Mouse (Mus musculus) C2C12 (cell line): ENCODE results near the gene Zar1l. TPM values are rescaled to one million over a fixed set of nuclear protein-coding genes. Genes with fewer than 3 reads are reported as not detected.

Experiments used
- H3K27me3 ChIP-seq: one replicate; pipeline ENCODE4 v1.6.1; 2011; ENCODE audit not compliant: control insufficient read depth, insufficient read depth, insufficient read length
- H3K36me3 ChIP-seq: one replicate; pipeline ENCODE4 v1.6.1; 2011; ENCODE audit not compliant: control insufficient read depth, insufficient read depth
- H3K4me3 ChIP-seq: one replicate; pipeline ENCODE4 v1.5.1; 2011; ENCODE audit warnings: mild to moderate bottlenecking, control low read depth; ENCODE audit not compliant: poor library complexity, insufficient read depth, severe bottlenecking
- H3K79me2 ChIP-seq: one replicate; pipeline ENCODE4 v1.6.1; 2011; ENCODE audit not compliant: control insufficient read depth, insufficient read depth
- H3K79me3 ChIP-seq: one replicate; pipeline ENCODE4 v1.6.1; 2011; ENCODE audit warnings: low read depth, control low read depth
- H3ac ChIP-seq: one replicate; pipeline ENCODE3; 2011; ENCODE audit warnings: low read depth; ENCODE audit not compliant: control insufficient read depth, insufficient read length
- CEBPB ChIP-seq: IDR thresholded peaks from one replicate; pipeline ENCODE4 v1.6.1; 2011; ENCODE audit warnings: low read depth, mild to moderate bottlenecking, control low read depth, moderate library complexity
- CTCF ChIP-seq: IDR thresholded peaks from one replicate; pipeline ENCODE4 v1.5.1; 2011; ENCODE audit not compliant: control insufficient read depth, insufficient read depth, insufficient read length
- FOSL1 ChIP-seq: IDR thresholded peaks from one replicate; pipeline ENCODE4 v1.8.0; 2011; ENCODE audit warnings: mild to moderate bottlenecking, low read length; ENCODE audit not compliant: poor library complexity, insufficient read depth, severe bottlenecking
- MAX ChIP-seq: IDR thresholded peaks from one replicate; pipeline ENCODE4 v1.6.1; 2011; ENCODE audit warnings: mild to moderate bottlenecking, control low read depth
- MYOD1 ChIP-seq: IDR thresholded peaks from one replicate; pipeline ENCODE4 v1.6.1; 2011; ENCODE audit warnings: low read depth; ENCODE audit not compliant: control insufficient read depth, insufficient read length
- MYOG ChIP-seq: IDR thresholded peaks from one replicate; pipeline ENCODE4 v1.6.1; 2011; ENCODE audit not compliant: control insufficient read depth, insufficient read length; ENCODE audit errors: extremely low read depth
- USF1 ChIP-seq: IDR thresholded peaks from one replicate; pipeline ENCODE4 v1.6.1; 2011; ENCODE audit warnings: low read depth, mild to moderate bottlenecking, control low read depth, moderate library complexity
- polyA plus RNA-seq: library from polyadenylated mRNA; unstranded; fragments of >200 nt; fragmentation: generic; extraction: Trizol; gene quantifications from one replicate; pipeline ENCODE4 v1.2.1, GENCODE M21; 2012; ENCODE audit warnings: missing spikeins

The Zar1l gene
- polyA plus RNA-seq, 1 experiment = not detected

GRCm38 (mm10) chr5:150522867-150523234 is 4.9 kb upstream of the Zar1l start:
- peak overlapping the region; percentile 93 for H3ac ChIP-seq
- no peaks in the 10 kb centered on the region for H3K36me3 ChIP-seq
- TF ChIP-seq USF1 = no peak
- TF ChIP-seq CEBPB = no peak
- TF ChIP-seq FOSL1 = no peak
- no peak for TF ChIP-seq CTCF
- no peak for TF ChIP-seq MYOD1
- no peak for TF ChIP-seq MYOG
- no peak for TF ChIP-seq MAX
- H3K27me3 ChIP-seq = peaks cover 1% of the 10 kb centered on the region
- H3K4me3 ChIP-seq = peak overlapping the region; percentile 60
- H3K79me3 ChIP-seq = no peaks in the 10 kb centered on the region
- H3K79me2 ChIP-seq = no peaks in the 10 kb centered on the region

GRCm38 (mm10) chr5:150521937-150522866 is 4.2 kb upstream of the Zar1l start, which contains the start of gene Brca2:
Gene Brca2 (plus strand): TSS chr5:150522630.
- Histone ChIP-seq H3K4me3 (peak within 1 kb of the TSS; percentile 60), H3K79me2 (no peaks in the 10 kb centered on the region), H3K27me3 (peaks cover 8% of the 10 kb centered on the region), H3K36me3 (no peaks in the 10 kb centered on the region), H3ac (peak within 1 kb of the TSS; percentile 93), H3K79me3 (no peaks in the 10 kb centered on the region)
- TF ChIP-seq MYOG = no peak
- no peak for TF ChIP-seq CTCF
- TF ChIP-seq MAX = peak; percentile 98

- H3K79me2 ChIP-seq = no peaks in the 10 kb centered on the region
- H3K79me3 ChIP-seq = no peaks in the 10 kb centered on the region
- TF ChIP-seq USF1 (no peak), FOSL1 (no peak), MYOD1 (no peak), MAX (no peak), CEBPB (no peak), CTCF (no peak), MYOG (no peak)
- H3K4me3 ChIP-seq = no peak overlapping the region
- H3ac ChIP-seq = no peak overlapping the region
- H3K36me3 ChIP-seq = no peaks in the 10 kb centered on the region
- peaks cover 14% of the 10 kb centered on the region for H3K27me3 ChIP-seq
Measured at GRCm38 (mm10) chr5:150519551-150519950, 1.6 kb upstream of the Zar1l start.

GRCm38 (mm10) chr5:150514027-150514426 is 3.9 kb downstream of the Zar1l start:
- H3K27me3 ChIP-seq = peaks cover 14% of the 10 kb centered on the region
- no peaks in the 10 kb centered on the region for H3K79me3 ChIP-seq
- TF ChIP-seq MAX = no peak
- TF ChIP-seq FOSL1 = no peak
- no peak for TF ChIP-seq CEBPB
- TF ChIP-seq MYOD1 = no peak
- no peak for TF ChIP-seq CTCF
- no peak for TF ChIP-seq MYOG
- no peak for TF ChIP-seq USF1
- H3K36me3 ChIP-seq = no peaks in the 10 kb centered on the region
- H3K4me3 ChIP-seq = no peak overlapping the region
- H3ac ChIP-seq = no peak overlapping the region
- no peaks in the 10 kb centered on the region for H3K79me2 ChIP-seq

GRCm38 (mm10) chr5:150513264-150513663 is 4.7 kb downstream of the Zar1l start:
- Histone ChIP-seq H3K79me3 (no peaks in the 10 kb centered on the region), H3K36me3 (no peaks in the 10 kb centered on the region), H3K79me2 (no peaks in the 10 kb centered on the region), H3K27me3 (peaks cover 14% of the 10 kb centered on the region), H3ac (no peak overlapping the region), H3K4me3 (no peak overlapping the region)
- TF ChIP-seq USF1 (no peak), FOSL1 (no peak), CTCF (no peak)

GRCm38 (mm10) chr5:150510451-150511225 is 7.3 kb downstream of the Zar1l start:
- Histone ChIP-seq H3ac (no peak overlapping the region), H3K79me2 (no peaks in the 10 kb centered on the region), H3K27me3 (no peaks in the 10 kb centered on the region), H3K36me3 (no peaks in the 10 kb centered on the region), H3K4me3 (no peak overlapping the region), H3K79me3 (no peaks in the 10 kb centered on the region)
- TF ChIP-seq MAX = no peak
- no peak for TF ChIP-seq CEBPB
- no peak for TF ChIP-seq USF1
- no peak for TF ChIP-seq FOSL1
- TF ChIP-seq MYOG = no peak
- no peak for TF ChIP-seq CTCF
- no peak for TF ChIP-seq MYOD1
